Mouse (Mus musculus): ENCODE results near the gene Slc40a1. TPM values are rescaled to one million over a fixed set of nuclear protein-coding genes. Genes with fewer than 3 reads are reported as not detected.
A peak's percentile ranks its signal among the peaks of the same experiment; 100 is the strongest.

Slc40a1 gene
- polyA plus RNA-seq, 1 experiment from 2014 or later: 18.0 TPM

- H3K36me3 ChIP-seq: no peaks in the 10 kb centered on the region
- peaks cover 23% of the 10 kb centered on the region for H3K4me1 ChIP-seq (replicated peaks)
- WGBS: 26% methylated on average over 4 of the region's 4 CpGs
- 0 out of 2 replicates have a peak overlapping the region, but pooled peaks have one; percentile 25 for H3K27ac ChIP-seq
- H3K4me3 ChIP-seq: no peak overlapping the region
- ATAC-seq (replicated peaks; ENCODE audit: insufficient number of reproducible peaks, insufficient read depth, low FRiP score, low read depth): 0 out of 2 replicates have a peak, but pooled peaks have one; percentile 39
- H3K27me3 ChIP-seq: no peaks in the 10 kb centered on the region
- no peak overlapping the region for H3K9ac ChIP-seq
- no peak overlapping the region for H3K4me2 ChIP-seq
- H3K9me3 ChIP-seq (replicated peaks): no peaks in the 10 kb centered on the region
These were observed 61.7 kb downstream of the Slc40a1 start for GRCm38 (mm10) chr1:45864564-45865014.

GRCm38 (mm10) chr1:45863641-45864040 lies 62.7 kb downstream of the Slc40a1 start:
- WGBS: 92% methylated on average over 3 of the region's 3 CpGs
- H3K4me1 ChIP-seq (replicated peaks): peaks cover 23% of the 10 kb centered on the region
- ATAC-seq (replicated peaks; ENCODE audit: insufficient number of reproducible peaks, insufficient read depth, low FRiP score, low read depth): no peak
- H3K27ac ChIP-seq: no peak overlapping the region
- no peak overlapping the region for H3K4me2 ChIP-seq
- no peak overlapping the region for H3K4me3 ChIP-seq
- no peaks in the 10 kb centered on the region for H3K9me3 ChIP-seq (replicated peaks)
- H3K27me3 ChIP-seq: no peaks in the 10 kb centered on the region
- no peaks in the 10 kb centered on the region for H3K36me3 ChIP-seq
- no peak overlapping the region for H3K9ac ChIP-seq

GRCm38 (mm10) chr1:45861162-45861561 lies 65.2 kb downstream of the Slc40a1 start:
- Histone ChIP-seq H3K4me1 (replicated peaks) (peaks cover 23% of the 10 kb centered on the region), H3K4me3 (no peak overlapping the region), H3K36me3 (no peaks in the 10 kb centered on the region), H3K9ac (no peak overlapping the region), H3K4me2 (no peak overlapping the region), H3K9me3 (replicated peaks) (no peaks in the 10 kb centered on the region), H3K27me3 (no peaks in the 10 kb centered on the region), H3K27ac (no peak overlapping the region)
- no peak for ATAC-seq (replicated peaks; ENCODE audit: insufficient number of reproducible peaks, insufficient read depth, low FRiP score, low read depth)

GRCm38 (mm10) chr1:45860349-45860748 lies 66.0 kb downstream of the Slc40a1 start:
- H3K27ac ChIP-seq: peak overlapping the region; percentile 48
- 22% methylated on average over 5 of the region's 5 CpGs for WGBS
- H3K4me3 ChIP-seq: no peak overlapping the region
- H3K36me3 ChIP-seq: no peaks in the 10 kb centered on the region
- no peaks in the 10 kb centered on the region for H3K9me3 ChIP-seq (replicated peaks)
- H3K27me3 ChIP-seq: no peaks in the 10 kb centered on the region
- no peak for ATAC-seq (replicated peaks; ENCODE audit: insufficient number of reproducible peaks, insufficient read depth, low FRiP score, low read depth)
- H3K9ac ChIP-seq: no peak overlapping the region
- peaks cover 17% of the 10 kb centered on the region for H3K4me1 ChIP-seq (replicated peaks)
- H3K4me2 ChIP-seq: no peak overlapping the region

Other genes with a start within 250 kb of the Slc40a1 start
- gene Wdr75, start 131.4 kb downstream of the Slc40a1 start, polyA plus RNA-seq (2015; fragmentation: Nextera tagmentation; extraction: Ambion mirVana): 30.4 and 31.9 TPM in 2 replicates
- not detected in 2 replicates for gene Gm5269, start 36.2 kb downstream of the Slc40a1 start, polyA plus RNA-seq (2015; fragmentation: Nextera tagmentation; extraction: Ambion mirVana)
- gene Dnah7b, start 139.8 kb upstream of the Slc40a1 start, polyA plus RNA-seq (2015; fragmentation: Nextera tagmentation; extraction: Ambion mirVana): 0.77 and 0.91 TPM in 2 replicates

All from heart, embryonic 15.5 days (tissue).